Mouse (Mus musculus) kidney, adult 2 months (tissue): ENCODE data around the gene 1700001O22Rik.

Experiments
- CTCF ChIP-seq: fragments of 200-500 bp; conservative IDR thresholded peaks from 2 replicates; pipeline ENCODE4 v1.5.1; 2011; ENCODE audit warnings: low read depth, mild to moderate bottlenecking, control low read depth, low read length, moderate library complexity, mixed read lengths; ENCODE audit not compliant: insufficient read depth, insufficient read length
- POLR2A ChIP-seq: fragments of 200-500 bp; IDR thresholded peaks from one replicate; pipeline ENCODE4 v1.6.1; 2011; ENCODE audit warnings: low read depth, low read length, control low read depth

- TF ChIP-seq POLR2A (no peak), CTCF (no peak)
Observed at GRCm38 (mm10) chr2:30754831-30755230, 48.6 kb downstream of the 1700001O22Rik start.
